30 mouse cellular contexts compared by ENCODE assay signal in the genomic region with DNA sequence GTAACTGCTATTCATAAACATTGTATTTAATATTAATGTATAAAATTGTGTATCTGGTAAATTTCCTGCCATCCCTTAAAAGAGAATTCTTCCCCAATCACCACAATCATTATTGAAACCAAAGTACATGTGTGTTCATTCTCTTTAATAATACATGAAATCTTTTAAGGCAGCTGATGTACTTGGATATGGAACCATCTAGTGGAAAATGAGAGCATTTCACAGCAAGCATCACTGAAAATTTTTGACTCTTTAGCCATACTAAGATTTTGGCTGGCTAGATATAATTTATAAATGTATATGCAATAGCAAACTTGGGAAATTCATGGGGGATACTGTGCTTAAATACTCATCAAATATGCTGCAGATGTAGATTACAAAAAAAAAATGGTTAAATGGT.
DNase-seq lines count a peak whose midpoint lies in the region; ATAC-seq and TF ChIP-seq lines count a peak whose summit lies in the region.
"Had no signal": no experiment of that assay in that cellular context is flagged by ENCODE, and none has a peak within 500 bp of the region (broad histone marks: within the 10 kb centered on the region; RNA-seq: fewer than 3 reads in every experiment).

No protein-coding gene starts in this region.

- ATAC-seq in midbrain, postnatal 0 days (ENCODE audit: low FRiP score), result no peak
- no peak for ATAC-seq in midbrain, embryonic 11.5 days (ENCODE audit: low FRiP score)
- ATAC-seq: activated CD4-positive, CD25-positive, alpha-beta regulatory T cell, adult 4 months had no signal

- DNase-seq in cerebellum, adult 9-10 months, result peak; percentile 7
- no peak for DNase-seq in cerebellum, postnatal 25 days
- DNase-seq in layer of hippocampus, adult 2 months (ENCODE audit: low spot score in 2 of 2), result peak in 1 of 2 experiments; percentile 4
- DNase-seq in layer of hippocampus, adult 9-10 months (ENCODE audit: low spot score), result no peak
- DNase-seq in midbrain, postnatal 0 days (ENCODE audit: low spot score), result peak; percentile 4
- DNase-seq in midbrain, embryonic 11.5 days (ENCODE audit: low spot score, missing footprints), result no peak
- peak; percentile 45 for DNase-seq in brain, embryonic 14.5 days (ENCODE audit: low read depth)
- no peak for DNase-seq in adrenal gland, postnatal 36 days
- DNase-seq: adrenal gland, adult 2 months; cerebellum, adult 11 months; gastrocnemius, adult 2 months; heart, postnatal 10 days; kidney, adult 18-20 months; kidney, postnatal 4 days; layer of hippocampus, adult 9-11 months; liver, embryonic 13.5 days; lung, adult 18-20 months; lung, postnatal 14 days; spleen, adult 18-20 months; thymus, adult 2 months; thymus, postnatal 36 days had no signal

- no peaks in the 10 kb centered on the region for H3K36me3 ChIP-seq in midbrain, postnatal 0 days (ENCODE audit: insufficient read depth, low read length)
- no peaks in the 10 kb centered on the region for H3K36me3 ChIP-seq in midbrain, embryonic 11.5 days (ENCODE audit: control insufficient read depth, insufficient read depth, low read length)
- H3K36me3 ChIP-seq: embryonic facial prominence, embryonic 10.5 days; embryonic facial prominence, embryonic 15.5 days; heart, embryonic 13.5 days; hindbrain, embryonic 15.5 days; liver, embryonic 13.5 days; neural tube, embryonic 13.5 days had no signal

- H3K27me3 ChIP-seq in midbrain, postnatal 0 days (ENCODE audit: insufficient read depth, low read length), result no peaks in the 10 kb centered on the region
- no peaks in the 10 kb centered on the region for H3K27me3 ChIP-seq in midbrain, embryonic 11.5 days (ENCODE audit: control insufficient read depth, insufficient read depth, low read length)
- H3K27me3 ChIP-seq: embryonic facial prominence, embryonic 15.5 days; forebrain, embryonic 13.5 days; heart, embryonic 13.5 days; hindbrain, embryonic 15.5 days; limb, embryonic 13.5 days; liver, embryonic 13.5 days; neural tube, embryonic 13.5 days had no signal

- H3K9ac ChIP-seq in midbrain, postnatal 0 days (replicated peaks; ENCODE audit: low read length, poor library complexity, severe bottlenecking), result no peak overlapping the region
- H3K9ac ChIP-seq in midbrain, embryonic 11.5 days (ENCODE audit: low read length), result no peak overlapping the region
- H3K9ac ChIP-seq: embryonic facial prominence, embryonic 15.5 days; forebrain, embryonic 13.5 days; heart, embryonic 13.5 days; hindbrain, embryonic 15.5 days; limb, embryonic 13.5 days; liver, embryonic 13.5 days; neural tube, embryonic 13.5 days had no signal

- H3K27ac ChIP-seq in layer of hippocampus, adult 2 months, result peak overlapping the region; percentile 91
- H3K27ac ChIP-seq in midbrain, postnatal 0 days (ENCODE audit: low read depth, low read length), result no peak overlapping the region
- H3K27ac ChIP-seq in midbrain, embryonic 11.5 days (ENCODE audit: low read depth, low read length), result no peak overlapping the region
- H3K27ac ChIP-seq: embryonic facial prominence, embryonic 10.5 days; embryonic facial prominence, embryonic 15.5 days; gastrocnemius, adult 2 months; heart, embryonic 13.5 days; limb, embryonic 13.5 days; liver, embryonic 13.5 days; stomach, postnatal 0 days had no signal

- H3K9me3 ChIP-seq in midbrain, postnatal 0 days (ENCODE audit: low read length), result no peaks in the 10 kb centered on the region
- H3K9me3 ChIP-seq in midbrain, embryonic 11.5 days (ENCODE audit: control insufficient read depth, low read length), result no peaks in the 10 kb centered on the region
- H3K9me3 ChIP-seq: embryonic facial prominence, embryonic 15.5 days; forebrain, embryonic 13.5 days; heart, embryonic 13.5 days; hindbrain, embryonic 15.5 days; limb, embryonic 13.5 days; liver, embryonic 13.5 days; neural tube, embryonic 13.5 days had no signal

- H3K4me3 ChIP-seq in layer of hippocampus, adult 2 months, result no peak overlapping the region
- H3K4me3 ChIP-seq in midbrain, postnatal 0 days (ENCODE audit: low read depth, low read length), result no peak overlapping the region
- no peak overlapping the region for H3K4me3 ChIP-seq in midbrain, embryonic 11.5 days (ENCODE audit: low read depth, low read length)
- H3K4me3 ChIP-seq: embryonic facial prominence, embryonic 10.5 days; embryonic facial prominence, embryonic 15.5 days; forebrain, embryonic 13.5 days; gastrocnemius, adult 2 months; heart, embryonic 13.5 days; limb, embryonic 13.5 days; liver, embryonic 13.5 days; neural tube, embryonic 13.5 days had no signal

- H3K4me1 ChIP-seq in midbrain, postnatal 0 days (ENCODE audit: insufficient read depth, low read length), result no peaks in the 10 kb centered on the region
- no peaks in the 10 kb centered on the region for H3K4me1 ChIP-seq in midbrain, embryonic 11.5 days (ENCODE audit: control insufficient read depth, insufficient read depth, low read length)
- H3K4me1 ChIP-seq: embryonic facial prominence, embryonic 10.5 days; embryonic facial prominence, embryonic 15.5 days; forebrain, embryonic 13.5 days; heart, embryonic 13.5 days; liver, embryonic 13.5 days had no signal

- peak; percentile 73 for TF ChIP-seq CTCF in layer of hippocampus, adult 2 months (conservative IDR thresholded peaks at IDR 0.05)
- peak; percentile 64 for TF ChIP-seq CTCF in midbrain, postnatal 0 days (IDR thresholded peaks at IDR 0.05)
- TF ChIP-seq CTCF in brain, embryonic 14.5 days (IDR thresholded peaks at IDR 0.05; ENCODE audit: borderline replicate concordance, extremely low read depth, insufficient read depth, insufficient read length), result no peak

- H3K4me2 ChIP-seq in midbrain, postnatal 0 days (ENCODE audit: low read depth, low read length, poor library complexity, severe bottlenecking), result no peak overlapping the region
- H3K4me2 ChIP-seq in midbrain, embryonic 11.5 days, result no peak overlapping the region
- H3K4me2 ChIP-seq: embryonic facial prominence, embryonic 15.5 days; heart, embryonic 13.5 days; limb, embryonic 13.5 days; liver, embryonic 13.5 days had no signal

- TF ChIP-seq POLR2A in brain, embryonic 14.5 days (IDR thresholded peaks at IDR 0.05; ENCODE audit: borderline replicate concordance, extremely low read depth, insufficient read depth, insufficient read length, poor library complexity, severe bottlenecking), result no peak

Comparison
In these comparisons a context has a peak if more than half of its experiments do, and no peak if none do; other contexts are left out.
1. DNase-seq: peak in cerebellum, adult 9-10 months (single experiment), midbrain, postnatal 0 days (single experiment) and brain, embryonic 14.5 days (single experiment); none in cerebellum, postnatal 25 days (0 of 2), layer of hippocampus, adult 9-10 months (single experiment), midbrain, embryonic 11.5 days (single experiment) and adrenal gland, postnatal 36 days (0 of 2).